Mouse (Mus musculus): Measurements from ENCODE around the gene Dnal1. TPM values are rescaled to one million over a fixed set of nuclear protein-coding genes. Genes with fewer than 3 reads are reported as not detected.

Dnal1 gene
- polyA plus RNA-seq, 1 experiment from 2014 or later: 3.1 TPM

DNA sequence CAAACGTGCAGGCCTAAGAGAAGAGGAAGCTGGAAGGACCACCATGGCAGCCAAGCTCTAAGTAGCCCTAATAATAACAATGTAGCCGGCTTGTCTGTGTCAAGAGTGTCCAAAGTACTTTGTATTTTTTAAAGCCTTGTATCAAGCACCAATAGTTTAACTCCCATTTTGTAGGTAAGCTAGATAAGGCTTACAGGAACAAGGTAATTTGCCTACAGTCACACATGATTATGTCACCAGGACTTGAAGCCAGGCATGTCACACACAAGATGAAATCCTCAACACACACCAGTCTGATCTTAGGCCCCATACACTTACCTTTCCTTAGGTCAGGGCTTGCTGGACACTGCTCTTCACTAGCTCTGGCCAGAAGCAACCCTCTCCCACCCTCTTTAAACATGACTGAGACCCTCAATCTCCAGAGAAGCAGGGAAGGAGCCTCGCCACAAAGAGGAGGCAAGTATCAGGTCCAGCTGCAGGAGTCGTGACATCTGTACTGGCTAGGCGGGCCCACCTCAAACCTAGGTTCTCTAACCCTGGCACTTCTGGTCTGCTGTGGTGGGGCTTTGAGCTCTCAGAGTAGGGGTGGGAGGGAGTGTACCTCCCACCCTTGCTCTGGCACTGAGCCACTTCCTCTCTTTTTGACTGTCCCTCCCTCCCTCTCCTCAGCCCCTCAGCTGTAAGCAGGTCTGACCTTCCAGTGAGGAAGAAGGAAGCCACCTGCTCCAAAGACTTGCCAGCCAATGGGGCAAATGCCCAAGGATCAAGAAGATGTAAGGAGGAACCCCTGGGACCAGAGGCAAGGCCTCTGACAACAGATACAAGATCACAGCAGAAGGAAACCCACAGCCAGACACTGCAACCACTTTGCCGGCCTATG is 63.0 kb downstream of the Dnal1 start:
- 29% methylated on average over 6 of the region's 6 CpGs for WGBS
- DNase-seq (ENCODE audit: low spot score) (peak; percentile 43), ATAC-seq (no peak)
- Histone ChIP-seq H3K9ac (replicated peaks; ENCODE audit: low read depth) (0 out of 2 replicates have a peak overlapping the region, but pooled peaks have one; percentile 1), H3K4me2 (replicated peaks; ENCODE audit: low read depth, low read length) (0 out of 2 replicates have a peak overlapping the region, but pooled peaks have one; percentile 50), H3K4me1 (ENCODE audit: insufficient read depth, low read depth, low read length) (peaks cover 86% of the 10 kb centered on the region), H3K27ac (ENCODE audit: low read length) (peak overlapping the region; percentile 89), H3K27me3 (replicated peaks; ENCODE audit: insufficient read depth, low read length) (no peaks in the 10 kb centered on the region), H3K36me3 (ENCODE audit: insufficient read depth, low read length) (peaks cover 14% of the 10 kb centered on the region), H3K9me3 (ENCODE audit: low read length) (no peaks in the 10 kb centered on the region), H3K4me3 (ENCODE audit: low read depth, low read length) (no peak overlapping the region)
- TF ChIP-seq EP300 (IDR thresholded peaks at IDR 0.05) (no peak), CTCF (IDR thresholded peaks at IDR 0.05) (no peak)

DNA sequence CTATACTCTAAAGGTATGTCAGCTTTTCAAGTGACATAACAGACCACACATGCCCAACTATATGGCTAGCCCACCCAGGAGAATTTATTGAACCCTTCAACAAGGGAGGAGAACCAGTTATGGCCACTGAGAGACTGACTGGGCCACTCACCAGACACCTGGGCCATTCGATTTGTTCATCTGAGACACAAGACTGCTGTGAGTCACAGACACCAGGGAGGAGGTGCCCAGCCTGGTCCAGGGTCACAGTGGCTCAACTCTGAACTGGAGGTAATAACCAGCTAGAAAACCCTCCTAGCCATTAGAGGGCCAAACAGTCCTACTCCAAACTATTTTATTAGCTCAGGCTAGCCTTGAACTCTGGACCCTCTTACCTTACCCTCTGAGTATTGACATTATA is 63.9 kb downstream of the Dnal1 start:
- TF ChIP-seq EP300 (IDR thresholded peaks at IDR 0.05) (no peak), CTCF (IDR thresholded peaks at IDR 0.05) (no peak)
- 55% methylated on average over 1 of the region's 1 CpGs for WGBS
- DNase-seq (ENCODE audit: low spot score): no peak
- H3K4me2 ChIP-seq (replicated peaks; ENCODE audit: low read depth, low read length): no peak overlapping the region
- H3K27ac ChIP-seq (ENCODE audit: low read length): peak overlapping the region; percentile 89
- no peaks in the 10 kb centered on the region for H3K27me3 ChIP-seq (replicated peaks; ENCODE audit: insufficient read depth, low read length)
- H3K36me3 ChIP-seq (ENCODE audit: insufficient read depth, low read length): peaks cover 7% of the 10 kb centered on the region; the same call in 1 of the 2 replicates
- no peak overlapping the region for H3K4me3 ChIP-seq (ENCODE audit: low read depth, low read length)
- H3K9ac ChIP-seq (replicated peaks; ENCODE audit: low read depth): no peak overlapping the region
- ATAC-seq: no peak
- H3K9me3 ChIP-seq (ENCODE audit: low read length): no peaks in the 10 kb centered on the region
- peaks cover 86% of the 10 kb centered on the region for H3K4me1 ChIP-seq (ENCODE audit: insufficient read depth, low read depth, low read length)

DNA sequence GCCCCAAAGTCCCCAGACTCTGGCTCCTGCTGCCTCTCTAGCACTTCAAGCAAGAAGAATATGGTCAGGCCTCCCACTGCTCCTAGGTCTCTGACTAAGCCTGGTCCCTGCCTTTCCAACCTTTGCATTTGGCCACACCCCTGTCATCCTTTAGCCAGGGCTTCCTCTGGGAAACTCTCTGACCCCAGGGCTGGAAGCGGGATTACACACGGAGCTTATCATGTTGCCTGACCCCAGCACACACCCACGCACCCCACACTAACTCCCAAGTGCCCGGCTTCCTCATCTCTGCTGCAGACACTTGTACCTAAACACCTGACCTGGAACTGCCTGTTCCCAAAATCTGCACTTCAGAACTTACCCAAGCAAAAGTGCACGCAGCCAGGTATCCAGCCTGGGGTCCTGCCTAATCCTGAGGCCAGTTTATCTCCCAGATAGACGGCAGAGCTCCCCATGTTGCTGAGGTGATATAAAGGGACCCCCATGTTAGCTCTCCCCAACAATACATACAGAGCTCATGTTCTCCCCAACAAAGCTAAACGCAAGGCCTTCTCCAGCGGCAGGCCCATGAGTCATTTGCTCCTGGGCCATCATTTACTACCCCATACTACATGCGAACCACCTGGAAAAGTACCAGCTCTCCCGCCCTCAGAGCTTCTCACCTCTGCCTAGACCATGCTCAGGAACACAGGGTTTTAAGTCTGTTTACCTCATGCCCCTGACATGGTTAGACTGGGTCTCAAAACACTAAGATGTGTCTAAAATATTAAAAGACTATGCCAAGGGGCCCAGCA is 64.7 kb downstream of the Dnal1 start:
- WGBS: 46% methylated on average over 10 of the region's 10 CpGs

DNA sequence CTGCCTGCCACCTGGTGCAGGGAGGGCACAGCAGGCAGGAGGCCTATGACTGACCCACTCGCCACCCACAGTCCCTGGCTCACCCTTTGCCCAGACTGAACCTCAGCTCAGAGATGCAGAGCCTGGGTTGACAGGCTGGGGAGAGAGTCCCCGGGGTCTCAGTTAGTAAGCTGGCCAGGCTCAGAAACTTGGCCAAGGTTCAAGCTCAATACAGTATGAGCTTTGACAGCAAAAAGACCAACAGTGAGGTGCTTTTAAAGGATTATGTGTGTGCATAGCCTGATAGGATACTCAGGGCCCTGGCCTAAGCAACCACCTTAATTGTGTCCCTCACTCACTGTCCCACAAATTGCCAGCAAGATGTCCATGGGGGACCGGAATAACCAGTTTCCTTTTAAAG is 65.9 kb downstream of the Dnal1 start:
- Histone ChIP-seq H3K4me3 (ENCODE audit: low read depth, low read length) (no peak overlapping the region), H3K36me3 (ENCODE audit: insufficient read depth, low read length) (no peaks in the 10 kb centered on the region), H3K27ac (ENCODE audit: low read length) (peak overlapping the region; percentile 62), H3K4me1 (ENCODE audit: insufficient read depth, low read depth, low read length) (peaks cover 69% of the 10 kb centered on the region), H3K9me3 (ENCODE audit: low read length) (no peaks in the 10 kb centered on the region), H3K9ac (replicated peaks; ENCODE audit: low read depth) (no peak overlapping the region), H3K4me2 (replicated peaks; ENCODE audit: low read depth, low read length) (no peak overlapping the region), H3K27me3 (replicated peaks; ENCODE audit: insufficient read depth, low read length) (no peaks in the 10 kb centered on the region)
- no peak for ATAC-seq
- TF ChIP-seq EP300 (IDR thresholded peaks at IDR 0.05): no peak
- no peak for TF ChIP-seq CTCF (IDR thresholded peaks at IDR 0.05)
- no peak for DNase-seq (ENCODE audit: low spot score)
- WGBS: 44% methylated on average over 3 of the region's 3 CpGs

More for the DNA sequence above, 64.7 kb downstream of the Dnal1 start:
- no peaks in the 10 kb centered on the region for H3K36me3 ChIP-seq (ENCODE audit: insufficient read depth, low read length)
- no peak overlapping the region for H3K4me3 ChIP-seq (ENCODE audit: low read depth, low read length)
- peak; percentile 70 for DNase-seq (ENCODE audit: low spot score)
- no peaks in the 10 kb centered on the region for H3K9me3 ChIP-seq (ENCODE audit: low read length)
- TF ChIP-seq CTCF (IDR thresholded peaks at IDR 0.05) (no peak), EP300 (IDR thresholded peaks at IDR 0.05) (peak; percentile 61; the same call in 1 of the 2 replicates)
- ATAC-seq: peak; percentile 1; the same call in 1 of the 2 replicates
- peaks cover 78% of the 10 kb centered on the region for H3K4me1 ChIP-seq (ENCODE audit: insufficient read depth, low read depth, low read length)
- H3K9ac ChIP-seq (replicated peaks; ENCODE audit: low read depth): no peak overlapping the region
- no peak overlapping the region for H3K4me2 ChIP-seq (replicated peaks; ENCODE audit: low read depth, low read length)
- H3K27me3 ChIP-seq (replicated peaks; ENCODE audit: insufficient read depth, low read length): no peaks in the 10 kb centered on the region
- peak overlapping the region; percentile 89 for H3K27ac ChIP-seq (ENCODE audit: low read length)

DNA sequence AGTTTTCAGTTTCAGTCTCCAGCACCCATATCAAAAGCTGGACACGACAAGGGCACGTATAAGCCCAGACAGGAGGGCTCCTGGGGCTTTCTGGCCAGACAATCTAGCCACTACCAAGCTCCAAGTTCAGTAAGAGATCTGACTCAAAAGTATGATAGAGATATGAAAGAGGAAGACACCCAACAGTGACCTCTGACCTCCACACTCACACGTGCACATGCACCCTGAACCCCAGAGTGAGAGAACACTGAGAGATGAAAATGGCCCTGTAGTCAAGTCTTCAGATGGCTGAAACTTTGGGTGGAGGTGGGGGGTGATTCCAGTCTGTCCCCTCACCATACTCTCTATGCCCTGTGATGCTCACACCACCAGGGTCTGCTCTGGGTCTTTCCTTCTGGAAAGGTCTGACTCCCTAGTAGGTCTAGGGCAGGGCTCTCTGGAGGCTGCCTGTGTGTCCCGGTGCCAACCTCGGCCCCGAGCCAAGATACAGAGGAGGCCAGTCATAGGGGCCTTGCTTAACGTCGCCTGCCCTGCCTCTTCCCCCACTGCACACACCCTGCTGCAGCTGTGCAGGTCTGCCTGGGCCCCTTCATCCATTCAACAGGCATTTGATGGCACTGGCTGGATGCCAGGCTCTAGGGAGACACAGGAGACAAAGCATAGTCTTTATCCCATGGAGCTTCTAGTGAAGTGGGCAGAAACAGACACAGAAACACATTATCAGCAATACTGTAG is 66.7 kb downstream of the Dnal1 start:
- Histone ChIP-seq H3K36me3 (ENCODE audit: insufficient read depth, low read length) (no peaks in the 10 kb centered on the region), H3K4me3 (ENCODE audit: low read depth, low read length) (no peak overlapping the region), H3K9me3 (ENCODE audit: low read length) (no peaks in the 10 kb centered on the region), H3K4me2 (replicated peaks; ENCODE audit: low read depth, low read length) (0 out of 2 replicates have a peak overlapping the region, but pooled peaks have one; percentile 3), H3K4me1 (ENCODE audit: insufficient read depth, low read depth, low read length) (peaks cover 67% of the 10 kb centered on the region), H3K27ac (ENCODE audit: low read length) (peak overlapping the region; percentile 62), H3K27me3 (replicated peaks; ENCODE audit: insufficient read depth, low read length) (no peaks in the 10 kb centered on the region), H3K9ac (replicated peaks; ENCODE audit: low read depth) (0 out of 2 replicates have a peak overlapping the region, but pooled peaks have one; percentile 29)
- DNase-seq (ENCODE audit: low spot score) (peak; percentile 92), ATAC-seq (peak; percentile 91)
- WGBS: 26% methylated on average over 8 of the region's 8 CpGs
- TF ChIP-seq EP300 (IDR thresholded peaks at IDR 0.05) (peak; percentile 44; the same call in 1 of the 2 replicates), CTCF (IDR thresholded peaks at IDR 0.05) (peak; percentile 44)
